Mouse (Mus musculus) granulocyte monocyte progenitor cell, adult 5-6 weeks (primary cell): ENCODE measurements around the gene Gm14085. TPM values are rescaled to one million over a fixed set of nuclear protein-coding genes. Genes with fewer than 3 reads are reported as not detected.

Source experiments
- ATAC-seq: replicated peaks from 2 replicates; pipeline ENCODE4 v1.8.0; 2016; ENCODE audit warnings: mild to moderate bottlenecking, moderate TSS enrichment, inconsistent platforms; ENCODE audit not compliant: poor library complexity, severe bottlenecking
- total RNA-seq, 2 experiments: library from RNA; stranded (forward) in 1 of 2; stranded (reverse) in 1 of 2; fragments of 200-712, 200-1000 nt in 1 of 2; fragments of >200 nt in 1 of 2; fragmentation: Nextera tagmentation in 1 of 2; gene quantifications; 2 replicates each; pipeline ENCODE4 v1.2.3; 2014 to 2017

The Gm14085 gene
- total RNA-seq, 2 experiments from 2014 or later: 2.8 to 7.2 TPM

GRCm38 (mm10) chr2:122534671-122535070 is 49.9 kb downstream of the Gm14085 start:
- ATAC-seq: peak; percentile 59

- ATAC-seq: peak; percentile 32
These were observed 73.6 kb downstream of the Gm14085 start for GRCm38 (mm10) chr2:122558317-122558716.

DNA sequence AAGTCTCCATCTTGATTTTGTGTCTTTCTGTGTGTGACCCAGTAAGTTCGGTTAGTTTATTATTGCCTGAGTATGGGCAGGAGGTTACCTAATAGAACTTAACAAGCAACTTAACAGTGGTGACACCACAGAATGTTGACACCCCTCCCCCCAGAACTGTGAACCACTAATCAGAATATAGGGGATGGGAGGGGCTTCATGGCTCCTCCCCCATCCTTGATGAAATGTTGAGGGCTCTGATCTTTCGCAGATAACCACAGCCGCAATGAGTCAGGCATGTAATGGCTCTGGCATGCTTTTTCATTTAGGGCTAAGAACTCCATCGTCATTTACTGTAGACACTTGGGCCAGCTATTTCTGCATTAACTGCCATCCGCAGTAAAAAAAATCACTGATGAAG is 76.5 kb downstream of the Gm14085 start:
- ATAC-seq: peak; percentile 95

- ATAC-seq: peak; percentile 67
These were observed 77.5 kb downstream of the Gm14085 start for GRCm38 (mm10) chr2:122562251-122562650.

DNA sequence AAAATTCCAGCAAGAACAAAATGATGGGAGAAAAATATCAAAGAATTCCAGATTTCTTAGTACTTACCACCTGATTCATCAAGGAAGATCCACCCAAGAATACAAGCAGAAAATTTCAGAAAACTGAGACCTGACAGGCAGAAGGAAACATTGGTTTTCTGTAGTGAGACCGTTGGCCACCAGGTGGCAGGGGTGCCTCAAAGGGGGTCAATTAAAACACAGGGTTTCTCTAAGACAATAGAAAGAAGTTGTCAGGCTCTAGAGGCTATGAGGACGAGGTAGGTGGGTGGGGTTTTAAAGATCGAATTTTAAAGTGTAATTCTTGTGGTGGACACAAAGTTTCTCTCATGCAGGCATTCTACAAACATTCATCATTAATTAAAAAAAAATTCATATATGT is 84.7 kb downstream of the Gm14085 start:
- peak; percentile 66 for ATAC-seq

GRCm38 (mm10) chr2:122570430-122570829 is 85.7 kb downstream of the Gm14085 start:
- ATAC-seq: no peak

DNA sequence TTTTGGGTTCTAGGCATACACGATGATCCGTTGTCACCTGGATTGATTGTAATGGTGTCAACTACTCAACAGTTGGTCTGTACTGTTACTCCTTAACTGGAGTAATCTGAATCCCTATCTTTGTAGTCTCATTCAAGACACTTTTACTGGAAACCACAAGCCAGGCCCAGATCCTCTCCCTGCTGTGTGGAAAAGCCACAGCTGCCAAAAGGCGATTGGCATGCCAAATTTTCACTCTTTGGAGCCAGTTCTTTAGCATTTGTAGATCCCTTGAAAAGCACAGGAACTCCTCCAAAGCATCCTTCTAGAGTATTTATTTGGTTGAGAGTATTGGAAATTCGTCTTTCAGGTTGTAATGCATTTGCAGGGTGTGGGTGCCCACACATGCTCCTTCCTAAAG is 86.6 kb downstream of the Gm14085 start:
- ATAC-seq: no peak

DNA sequence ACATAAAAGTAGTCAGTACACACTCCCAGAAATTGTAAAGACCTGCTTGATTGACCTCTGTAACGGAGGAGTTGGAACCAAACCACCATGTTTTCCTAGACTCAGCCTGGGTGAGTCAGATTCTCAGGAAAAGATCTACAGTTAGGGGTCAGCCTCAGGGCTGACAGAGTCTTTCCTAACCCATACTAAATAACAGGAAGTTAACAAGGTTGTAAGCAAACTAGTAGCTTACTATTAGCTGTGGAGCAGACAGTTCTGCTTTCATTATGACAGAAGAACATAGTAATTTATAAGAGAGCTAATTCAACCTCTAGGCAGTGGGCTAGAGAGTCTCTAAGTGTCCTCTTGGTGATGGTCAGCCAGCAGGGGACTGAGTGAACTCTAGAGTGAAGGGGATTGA is 87.7 kb downstream of the Gm14085 start:
- peak; percentile 97 for ATAC-seq

DNA sequence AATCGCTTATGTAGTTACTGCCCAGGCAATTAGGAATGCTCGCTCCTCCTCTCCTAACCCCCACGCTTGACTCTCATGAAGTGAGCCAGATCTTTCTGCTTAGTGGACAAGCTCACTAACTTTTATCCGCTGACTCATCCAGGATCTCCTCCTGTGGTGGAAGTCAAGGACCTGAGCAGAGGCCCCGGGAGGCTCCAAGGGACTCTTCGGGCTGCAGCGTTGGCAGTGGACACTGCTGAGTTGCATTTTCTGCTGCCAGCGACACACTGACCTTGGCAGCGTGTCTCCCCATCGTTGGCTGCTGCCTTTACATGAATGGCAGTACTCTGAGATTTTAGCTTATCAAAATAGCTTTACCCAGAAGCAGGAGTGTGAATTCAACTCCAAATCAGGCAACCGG is 90.7 kb downstream of the Gm14085 start:
- ATAC-seq: no peak

DNA sequence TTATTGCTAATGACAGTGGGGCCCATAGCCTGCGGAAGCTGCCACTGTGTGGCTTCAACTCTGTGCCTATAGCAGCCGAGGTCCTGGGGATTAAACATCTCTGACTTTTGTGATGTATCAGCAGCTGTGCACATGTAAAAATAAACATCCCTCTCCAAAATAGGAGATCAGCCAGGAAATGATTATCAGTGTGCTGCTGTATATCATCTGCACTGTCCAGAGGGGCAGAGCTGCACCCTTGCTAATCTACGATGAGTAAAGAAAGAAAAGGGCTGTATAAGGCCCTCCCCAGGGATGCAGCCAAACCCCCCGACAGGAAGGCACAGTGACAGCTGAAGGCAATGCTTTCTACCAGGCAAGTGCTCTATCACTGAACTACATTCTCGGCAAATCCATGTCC is 91.6 kb downstream of the Gm14085 start:
- ATAC-seq: no peak

DNA sequence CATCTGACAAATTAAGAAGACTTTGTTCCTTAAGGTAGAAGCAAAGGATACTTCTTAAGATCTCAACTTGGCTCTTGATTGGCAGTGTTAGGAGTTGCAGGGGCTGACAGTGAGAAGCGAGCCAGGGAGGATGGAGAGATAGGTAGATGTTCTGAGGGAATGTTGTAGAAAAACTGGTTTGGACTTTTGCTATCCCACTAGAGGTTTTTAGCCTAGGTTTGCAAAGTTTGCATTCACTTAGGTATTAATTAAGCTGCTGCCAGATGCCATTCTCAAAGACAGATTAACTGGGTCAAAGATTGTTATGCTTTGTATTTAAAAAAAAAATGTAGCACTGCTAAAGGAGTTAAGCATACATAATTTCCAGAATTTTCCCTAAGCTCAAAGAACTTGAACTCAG is 92.6 kb downstream of the Gm14085 start:
- ATAC-seq: no peak

Other genes starting within 250 kb of the Gm14085 start
- not detected in 2 replicates for gene Duox2, start 186.5 kb upstream of the Gm14085 start, total RNA-seq (2014; fragmentation: Nextera tagmentation)
- gene Duox2, start 186.5 kb upstream of the Gm14085 start, total RNA-seq (2017): not detected in 2 replicates
- not detected in 2 replicates for gene Duoxa2, start 186.0 kb upstream of the Gm14085 start, total RNA-seq (2014; fragmentation: Nextera tagmentation)
- gene Duoxa2, start 186.0 kb upstream of the Gm14085 start, total RNA-seq (2017): not detected in 2 replicates
- gene Duoxa1, start 171.2 kb upstream of the Gm14085 start, total RNA-seq (2014; fragmentation: Nextera tagmentation): not detected in 2 replicates
- 0.10 TPM in 1 of 2 replicates, not detected in the other for gene Duoxa1, start 171.2 kb upstream of the Gm14085 start, total RNA-seq (2017)
- not detected in 2 replicates for gene Duox1, start 169.3 kb upstream of the Gm14085 start, total RNA-seq (2014; fragmentation: Nextera tagmentation)
- not detected in 2 replicates for gene Duox1, start 169.3 kb upstream of the Gm14085 start, total RNA-seq (2017)
- gene Shf, start 115.8 kb upstream of the Gm14085 start, total RNA-seq (2014; fragmentation: Nextera tagmentation): 2.0 and 6.4 TPM in 2 replicates
- gene Shf, start 115.8 kb upstream of the Gm14085 start, total RNA-seq (2017): 1.9 and 3.8 TPM in 2 replicates
- 50.9 and 68.1 TPM in 2 replicates for gene Slc28a2, start 58.5 kb upstream of the Gm14085 start, total RNA-seq (2014; fragmentation: Nextera tagmentation)
- gene Slc28a2, start 58.5 kb upstream of the Gm14085 start, total RNA-seq (2017): 64.3 and 72.5 TPM in 2 replicates
- 94.8 and 123 TPM in 2 replicates for gene Gatm, start 126.4 kb downstream of the Gm14085 start, total RNA-seq (2014; fragmentation: Nextera tagmentation)
- 96.0 and 115 TPM in 2 replicates for gene Gatm, start 126.4 kb downstream of the Gm14085 start, total RNA-seq (2017)
- gene AA467197, start 152.0 kb downstream of the Gm14085 start, total RNA-seq (2014; fragmentation: Nextera tagmentation): not detected in 2 replicates
- gene AA467197, start 152.0 kb downstream of the Gm14085 start, total RNA-seq (2017): 2.4 TPM in 2 replicates
- 1.3 and 2.0 TPM in 2 replicates for gene Slc30a4, start 217.7 kb downstream of the Gm14085 start, total RNA-seq (2014; fragmentation: Nextera tagmentation)
- gene Slc30a4, start 217.7 kb downstream of the Gm14085 start, total RNA-seq (2017): 1.3 and 2.1 TPM in 2 replicates